Mouse (Mus musculus): ENCODE measurements around the gene Hectd4.
"Not testable (repeated sequence)": the region's sequence is repeated elsewhere in the genome, so short reads cannot be mapped to it uniquely, and the experiment has no call there.

The Hectd4 gene

GRCm38 (mm10) chr5:121206984-121207383 is 13.0 kb upstream of the Hectd4 start:
- DNase-seq: no peak

- DNase-seq: no peak
Measured at GRCm38 (mm10) chr5:121209755-121210600, 10.0 kb upstream of the Hectd4 start.

- no peak for DNase-seq
Measured at GRCm38 (mm10) chr5:121210601-121210924, 9.5 kb upstream of the Hectd4 start.

- no peak for DNase-seq
Measured at GRCm38 (mm10) chr5:121212108-121212507, 7.9 kb upstream of the Hectd4 start.

GRCm38 (mm10) chr5:121214707-121215106 is 5.3 kb upstream of the Hectd4 start:
- DNase-seq: no peak

GRCm38 (mm10) chr5:121215380-121216125 is 4.5 kb upstream of the Hectd4 start:
- peak; percentile 70 to 87 for DNase-seq

GRCm38 (mm10) chr5:121216126-121216446 is 3.9 kb upstream of the Hectd4 start:
- no peak for DNase-seq

- not testable (repeated sequence) for DNase-seq
Measured at GRCm38 (mm10) chr5:121216584-121217312, 3.3 kb upstream of the Hectd4 start.

- no peak for DNase-seq
Measured at GRCm38 (mm10) chr5:121217313-121217634, 2.7 kb upstream of the Hectd4 start.

GRCm38 (mm10) chr5:121219190-121219589 is 829 bp upstream of the Hectd4 start:
- DNase-seq: no peak

GRCm38 (mm10) chr5:121220732-121221301 is 798 bp downstream of the Hectd4 start:
- peak in 1 of 2 experiments; percentile 22 for DNase-seq

- DNase-seq: no peak
Measured at GRCm38 (mm10) chr5:121221328-121221850, 1.4 kb downstream of the Hectd4 start.

- DNase-seq: not testable (repeated sequence)
Measured at GRCm38 (mm10) chr5:121224020-121224419, 4.0 kb downstream of the Hectd4 start.

- no peak for DNase-seq
Measured at GRCm38 (mm10) chr5:121224856-121225255, 4.8 kb downstream of the Hectd4 start.

- DNase-seq: no peak
Measured at GRCm38 (mm10) chr5:121225854-121226253, 5.8 kb downstream of the Hectd4 start.

GRCm38 (mm10) chr5:121226406-121226805 is 6.4 kb downstream of the Hectd4 start:
- DNase-seq: no peak

GRCm38 (mm10) chr5:121226845-121227244 is 6.8 kb downstream of the Hectd4 start:
- no peak for DNase-seq

GRCm38 (mm10) chr5:121227330-121227729 is 7.3 kb downstream of the Hectd4 start:
- DNase-seq: not testable (repeated sequence)

GRCm38 (mm10) chr5:121229182-121229581 is 9.2 kb downstream of the Hectd4 start:
- DNase-seq: no peak

GRCm38 (mm10) chr5:121230811-121231210 is 10.8 kb downstream of the Hectd4 start:
- DNase-seq: no peak

- DNase-seq: no peak
Measured at GRCm38 (mm10) chr5:121232789-121233188, 12.8 kb downstream of the Hectd4 start.

- DNase-seq: no peak
Measured at GRCm38 (mm10) chr5:121233726-121234125, 13.7 kb downstream of the Hectd4 start.

- DNase-seq: no peak
Measured at GRCm38 (mm10) chr5:121236171-121236570, 16.2 kb downstream of the Hectd4 start.
